Mouse (Mus musculus): ENCODE data around the gene Tnnc1.

- TF ChIP-seq GATA1 (IDR thresholded peaks at IDR 0.05; ENCODE audit: borderline replicate concordance, low read length), result no peak
- no peak for TF ChIP-seq FLI1 (IDR thresholded peaks at IDR 0.05; ENCODE audit: low read length)
These were observed 46.9 kb upstream of the Tnnc1 start for GRCm38 (mm10) chr14:31161191-31161590.
